Mouse (Mus musculus): ENCODE measurements around the gene Pck1. TPM values are rescaled to one million over a fixed set of nuclear protein-coding genes. Genes with fewer than 3 reads are reported as not detected.

Pck1 gene
- polyA plus RNA-seq, 1 experiment from 2014 or later = not detected

- H3K27ac ChIP-seq (ENCODE audit: low read depth, low read length) = no peak overlapping the region
- H3K27me3 ChIP-seq (ENCODE audit: control insufficient read depth, insufficient read depth, low read length) = no peaks in the 10 kb centered on the region
- H3K9me3 ChIP-seq (ENCODE audit: control insufficient read depth, low read length) = no peaks in the 10 kb centered on the region
- H3K4me1 ChIP-seq (replicated peaks; ENCODE audit: control insufficient read depth, insufficient read depth, low read length) = no peaks in the 10 kb centered on the region
- DNase-seq (ENCODE audit: low spot score) (no peak), ATAC-seq (replicated peaks; ENCODE audit: low FRiP score) (no peak)
- no peak overlapping the region for H3K4me2 ChIP-seq (ENCODE audit: low read depth, low read length, severe bottlenecking)
- WGBS = 91% methylated on average over 14 of the region's 14 CpGs
- H3K36me3 ChIP-seq (ENCODE audit: control insufficient read depth, insufficient read depth, low read length) = no peaks in the 10 kb centered on the region
- no peak overlapping the region for H3K4me3 ChIP-seq (ENCODE audit: low read depth, low read length)
- H3K9ac ChIP-seq (ENCODE audit: low read length) = no peak overlapping the region
Measured at GRCm38 (mm10) chr2:173154962-173155361, 2.1 kb downstream of the Pck1 start.

DNA sequence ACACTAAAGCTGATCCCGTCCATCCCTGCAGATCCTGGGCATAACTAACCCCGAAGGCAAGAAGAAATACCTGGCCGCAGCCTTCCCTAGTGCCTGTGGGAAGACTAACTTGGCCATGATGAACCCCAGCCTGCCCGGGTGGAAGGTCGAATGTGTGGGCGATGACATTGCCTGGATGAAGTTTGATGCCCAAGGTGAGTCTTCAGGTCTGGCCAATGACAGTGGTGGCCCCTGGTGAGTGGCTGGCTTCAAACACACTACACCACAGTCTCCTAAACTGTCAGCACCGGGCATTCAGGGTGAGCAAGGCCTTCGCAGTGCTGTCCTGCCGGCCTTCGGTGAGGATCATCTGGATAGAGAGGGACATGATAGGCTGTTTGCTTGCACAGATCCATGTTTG, 3.1 kb downstream of the Pck1 start:
- Histone ChIP-seq H3K4me1 (replicated peaks; ENCODE audit: control insufficient read depth, insufficient read depth, low read length) (no peaks in the 10 kb centered on the region), H3K36me3 (ENCODE audit: control insufficient read depth, insufficient read depth, low read length) (no peaks in the 10 kb centered on the region), H3K4me2 (ENCODE audit: low read depth, low read length, severe bottlenecking) (no peak overlapping the region), H3K9me3 (ENCODE audit: control insufficient read depth, low read length) (no peaks in the 10 kb centered on the region), H3K27ac (ENCODE audit: low read depth, low read length) (no peak overlapping the region), H3K4me3 (ENCODE audit: low read depth, low read length) (no peak overlapping the region), H3K9ac (ENCODE audit: low read length) (no peak overlapping the region), H3K27me3 (ENCODE audit: control insufficient read depth, insufficient read depth, low read length) (no peaks in the 10 kb centered on the region)
- WGBS = 90% methylated on average over 10 of the region's 10 CpGs
- DNase-seq (ENCODE audit: low spot score) (no peak), ATAC-seq (replicated peaks; ENCODE audit: low FRiP score) (no peak)

GRCm38 (mm10) chr2:173156923-173157322, 4.1 kb downstream of the Pck1 start:
- Histone ChIP-seq H3K4me3 (ENCODE audit: low read depth, low read length) (no peak overlapping the region), H3K4me2 (ENCODE audit: low read depth, low read length, severe bottlenecking) (no peak overlapping the region), H3K4me1 (replicated peaks; ENCODE audit: control insufficient read depth, insufficient read depth, low read length) (no peaks in the 10 kb centered on the region), H3K27me3 (ENCODE audit: control insufficient read depth, insufficient read depth, low read length) (no peaks in the 10 kb centered on the region), H3K9me3 (ENCODE audit: control insufficient read depth, low read length) (no peaks in the 10 kb centered on the region), H3K36me3 (ENCODE audit: control insufficient read depth, insufficient read depth, low read length) (no peaks in the 10 kb centered on the region), H3K9ac (ENCODE audit: low read length) (no peak overlapping the region), H3K27ac (ENCODE audit: low read depth, low read length) (no peak overlapping the region)
- DNase-seq (ENCODE audit: low spot score) = no peak
- no peak for ATAC-seq (replicated peaks; ENCODE audit: low FRiP score)
- WGBS = 86% methylated on average over 13 of the region's 13 CpGs

- no peak for DNase-seq (ENCODE audit: low spot score)
- Histone ChIP-seq H3K9me3 (ENCODE audit: control insufficient read depth, low read length) (no peaks in the 10 kb centered on the region), H3K4me3 (ENCODE audit: low read depth, low read length) (no peak overlapping the region), H3K4me1 (replicated peaks; ENCODE audit: control insufficient read depth, insufficient read depth, low read length) (no peaks in the 10 kb centered on the region), H3K4me2 (ENCODE audit: low read depth, low read length, severe bottlenecking) (no peak overlapping the region), H3K9ac (ENCODE audit: low read length) (no peak overlapping the region), H3K36me3 (ENCODE audit: control insufficient read depth, insufficient read depth, low read length) (no peaks in the 10 kb centered on the region), H3K27me3 (ENCODE audit: control insufficient read depth, insufficient read depth, low read length) (no peaks in the 10 kb centered on the region), H3K27ac (ENCODE audit: low read depth, low read length) (no peak overlapping the region)
- 67% methylated on average over 4 of the region's 4 CpGs for WGBS
- ATAC-seq (replicated peaks; ENCODE audit: low FRiP score) = no peak
Measured at GRCm38 (mm10) chr2:173157376-173157775, 4.5 kb downstream of the Pck1 start.

GRCm38 (mm10) chr2:173157871-173158270, 5.0 kb downstream of the Pck1 start:
- no peaks in the 10 kb centered on the region for H3K4me1 ChIP-seq (replicated peaks; ENCODE audit: control insufficient read depth, insufficient read depth, low read length)
- no peaks in the 10 kb centered on the region for H3K27me3 ChIP-seq (ENCODE audit: control insufficient read depth, insufficient read depth, low read length)
- WGBS = 89% methylated on average over 4 of the region's 4 CpGs
- ATAC-seq (replicated peaks; ENCODE audit: low FRiP score) (no peak), DNase-seq (ENCODE audit: low spot score) (no peak)
- no peak overlapping the region for H3K4me2 ChIP-seq (ENCODE audit: low read depth, low read length, severe bottlenecking)
- no peaks in the 10 kb centered on the region for H3K9me3 ChIP-seq (ENCODE audit: control insufficient read depth, low read length)
- no peak overlapping the region for H3K27ac ChIP-seq (ENCODE audit: low read depth, low read length)
- H3K4me3 ChIP-seq (ENCODE audit: low read depth, low read length) = no peak overlapping the region
- H3K9ac ChIP-seq (ENCODE audit: low read length) = no peak overlapping the region
- no peaks in the 10 kb centered on the region for H3K36me3 ChIP-seq (ENCODE audit: control insufficient read depth, insufficient read depth, low read length)

GRCm38 (mm10) chr2:173158390-173159055, 5.7 kb downstream of the Pck1 start:
- no peak for ATAC-seq (replicated peaks; ENCODE audit: low FRiP score)
- H3K27me3 ChIP-seq (ENCODE audit: control insufficient read depth, insufficient read depth, low read length) = no peaks in the 10 kb centered on the region
- 89% methylated on average over 19 of the region's 19 CpGs for WGBS

GRCm38 (mm10) chr2:173159354-173160311, 6.8 kb downstream of the Pck1 start:
- WGBS = 56% methylated on average over 24 of the region's 24 CpGs
- Histone ChIP-seq H3K4me2 (ENCODE audit: low read depth, low read length, severe bottlenecking) (no peak overlapping the region), H3K27ac (ENCODE audit: low read depth, low read length) (no peak overlapping the region), H3K9ac (ENCODE audit: low read length) (no peak overlapping the region), H3K9me3 (ENCODE audit: control insufficient read depth, low read length) (no peaks in the 10 kb centered on the region), H3K27me3 (ENCODE audit: control insufficient read depth, insufficient read depth, low read length) (no peaks in the 10 kb centered on the region), H3K4me3 (ENCODE audit: low read depth, low read length) (no peak overlapping the region), H3K4me1 (replicated peaks; ENCODE audit: control insufficient read depth, insufficient read depth, low read length) (no peaks in the 10 kb centered on the region), H3K36me3 (ENCODE audit: control insufficient read depth, insufficient read depth, low read length) (no peaks in the 10 kb centered on the region)
- ATAC-seq (replicated peaks; ENCODE audit: low FRiP score) (peak; percentile 74), DNase-seq (ENCODE audit: low spot score) (peak; percentile 81)

More at GRCm38 (mm10) chr2:173158390-173159055, 5.7 kb downstream of the Pck1 start:
- no peaks in the 10 kb centered on the region for H3K36me3 ChIP-seq (ENCODE audit: control insufficient read depth, insufficient read depth, low read length)
- no peaks in the 10 kb centered on the region for H3K4me1 ChIP-seq (replicated peaks; ENCODE audit: control insufficient read depth, insufficient read depth, low read length)
- no peak overlapping the region for H3K9ac ChIP-seq (ENCODE audit: low read length)
- H3K4me3 ChIP-seq (ENCODE audit: low read depth, low read length) = no peak overlapping the region
- H3K27ac ChIP-seq (ENCODE audit: low read depth, low read length) = no peak overlapping the region
- no peak overlapping the region for H3K4me2 ChIP-seq (ENCODE audit: low read depth, low read length, severe bottlenecking)
- DNase-seq (ENCODE audit: low spot score) = no peak
- H3K9me3 ChIP-seq (ENCODE audit: control insufficient read depth, low read length) = no peaks in the 10 kb centered on the region

DNA sequence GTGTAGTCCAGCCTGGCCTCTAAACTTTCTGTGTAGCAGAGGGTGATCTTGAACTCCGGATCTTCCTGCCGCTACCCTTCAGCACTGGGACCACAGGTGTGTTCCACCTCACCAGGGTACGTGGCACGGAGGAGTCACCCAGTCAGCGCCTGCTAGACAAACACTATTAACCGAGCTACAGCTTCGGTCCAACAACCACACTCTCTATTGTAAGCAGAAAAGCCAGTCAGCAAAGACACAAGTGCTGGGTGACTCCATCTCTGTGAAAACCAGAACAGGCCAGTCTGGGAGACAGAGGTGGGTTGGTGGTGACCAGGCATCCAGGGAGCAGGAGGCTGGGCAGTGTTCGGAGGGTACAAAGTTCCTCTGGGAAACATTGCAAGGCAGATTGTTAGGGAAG, 10.5 kb downstream of the Pck1 start:
- H3K36me3 ChIP-seq (ENCODE audit: control insufficient read depth, insufficient read depth, low read length) = no peaks in the 10 kb centered on the region
- ATAC-seq (replicated peaks; ENCODE audit: low FRiP score) (no peak), DNase-seq (ENCODE audit: low spot score) (no peak)
- no peak overlapping the region for H3K27ac ChIP-seq (ENCODE audit: low read depth, low read length)
- H3K27me3 ChIP-seq (ENCODE audit: control insufficient read depth, insufficient read depth, low read length) = no peaks in the 10 kb centered on the region
- 88% methylated on average over 8 of the region's 8 CpGs for WGBS
- H3K4me1 ChIP-seq (replicated peaks; ENCODE audit: control insufficient read depth, insufficient read depth, low read length) = no peaks in the 10 kb centered on the region
- H3K9ac ChIP-seq (ENCODE audit: low read length) = no peak overlapping the region
- H3K4me2 ChIP-seq (ENCODE audit: low read depth, low read length, severe bottlenecking) = no peak overlapping the region
- no peaks in the 10 kb centered on the region for H3K9me3 ChIP-seq (ENCODE audit: control insufficient read depth, low read length)
- no peak overlapping the region for H3K4me3 ChIP-seq (ENCODE audit: low read depth, low read length)
